29 mouse cellular contexts compared by ENCODE assay signal in genomic region chr1:152253906-152254305, GRCm38 (mm10).
DNase-seq lines count a peak whose midpoint lies in the region; ATAC-seq and TF ChIP-seq lines count a peak whose summit lies in the region.
"Had no signal": no experiment of that assay in that cellular context is flagged by ENCODE, and none has a peak within 500 bp of the region (broad histone marks: within the 10 kb centered on the region; RNA-seq: fewer than 3 reads in every experiment).

No protein-coding gene starts in this region.

- TF ChIP-seq EP300 in lung, postnatal 0 days (IDR thresholded peaks at IDR 0.05) = no peak

- no peak for TF ChIP-seq CTCF in lung, postnatal 0 days (IDR thresholded peaks at IDR 0.05)

- ATAC-seq in activated CD4-positive, CD25-positive, alpha-beta regulatory T cell, adult 4 months = peak; percentile 91
- peak; percentile 84 for ATAC-seq in inflammation-experienced regulatory T-cells, adult 6 months
- ATAC-seq in kidney, embryonic 16.5 days (ENCODE audit: low FRiP score, low TSS enrichment) = no peak
- ATAC-seq in lung, postnatal 0 days = no peak
- ATAC-seq: intestine, embryonic 15.5 days; liver, postnatal 0 days had no signal

- H3K4me3 ChIP-seq in kidney, embryonic 16.5 days (ENCODE audit: low read length) = no peak overlapping the region
- no peak overlapping the region for H3K4me3 ChIP-seq in lung, postnatal 0 days (ENCODE audit: low read depth, low read length)
- H3K4me3 ChIP-seq: embryonic facial prominence, embryonic 13.5 days; erythroblast, embryonic 14.5 days; forebrain, embryonic 12.5 days; heart, embryonic 12.5 days; intestine, embryonic 15.5 days; limb, embryonic 12.5 days; midbrain, embryonic 13.5 days; neural tube, embryonic 12.5 days; stomach, embryonic 15.5 days had no signal

- no peak overlapping the region for H3K27ac ChIP-seq in kidney, embryonic 16.5 days (ENCODE audit: low read length)
- no peak overlapping the region for H3K27ac ChIP-seq in lung, postnatal 0 days (ENCODE audit: low read length)
- H3K27ac ChIP-seq: embryonic facial prominence, embryonic 13.5 days; forebrain, embryonic 12.5 days; hindbrain, embryonic 14.5 days; intestine, embryonic 15.5 days; limb, embryonic 12.5 days; midbrain, embryonic 13.5 days; neural tube, embryonic 12.5 days; stomach, embryonic 15.5 days had no signal

- peak; percentile 10 for DNase-seq in thymus, postnatal 0 days (ENCODE audit: low spot score)
- DNase-seq in thymus, postnatal 25 days = no peak
- DNase-seq in splenic B cell, adult 2 months (ENCODE audit: low read depth, low spot score) = peak; percentile 29
- no peak for DNase-seq in ovary, postnatal 14 days (ENCODE audit: low spot score)
- DNase-seq in lung, postnatal 0 days (ENCODE audit: low spot score) = no peak
- DNase-seq: adrenal gland, adult 8-10 months; cerebellum, adult 9-11 months; heart, postnatal 10 days; kidney, adult 9 months; kidney, postnatal 25 days; liver, postnatal 0 days; lung, postnatal 10 days; right cerebral cortex, adult 18-20 months; right cerebral cortex, postnatal 4 days; thymus, adult 18-20 months had no signal

- H3K4me1 ChIP-seq in kidney, embryonic 16.5 days (ENCODE audit: insufficient read depth, low read length) = no peaks in the 10 kb centered on the region
- H3K4me1 ChIP-seq in lung, postnatal 0 days (ENCODE audit: insufficient read depth, low read depth, low read length) = no peaks in the 10 kb centered on the region
- H3K4me1 ChIP-seq: heart, embryonic 12.5 days; intestine, embryonic 15.5 days; limb, embryonic 12.5 days; stomach, embryonic 15.5 days had no signal

- no peaks in the 10 kb centered on the region for H3K27me3 ChIP-seq in splenic B cell, adult 2 months (ENCODE audit: control insufficient read depth, insufficient read depth, low read length, poor library complexity, severe bottlenecking)
- H3K27me3 ChIP-seq in kidney, embryonic 16.5 days (ENCODE audit: insufficient read depth, low read length) = no peaks in the 10 kb centered on the region
- no peaks in the 10 kb centered on the region for H3K27me3 ChIP-seq in lung, postnatal 0 days (replicated peaks; ENCODE audit: insufficient read depth, low read length)
- H3K27me3 ChIP-seq: embryonic facial prominence, embryonic 13.5 days; forebrain, embryonic 12.5 days; intestine, embryonic 15.5 days; limb, embryonic 12.5 days; midbrain, embryonic 13.5 days; neural tube, embryonic 12.5 days; stomach, embryonic 15.5 days had no signal

- no peak overlapping the region for H3K9ac ChIP-seq in kidney, embryonic 16.5 days (replicated peaks; ENCODE audit: low read length)
- H3K9ac ChIP-seq in lung, postnatal 0 days (replicated peaks; ENCODE audit: low read depth) = no peak overlapping the region
- H3K9ac ChIP-seq: embryonic facial prominence, embryonic 13.5 days; forebrain, embryonic 12.5 days; heart, embryonic 12.5 days; hindbrain, embryonic 14.5 days; intestine, embryonic 15.5 days; limb, embryonic 12.5 days; liver, postnatal 0 days; midbrain, embryonic 13.5 days; neural tube, embryonic 12.5 days; stomach, embryonic 15.5 days had no signal

- no peaks in the 10 kb centered on the region for H3K36me3 ChIP-seq in splenic B cell, adult 2 months (ENCODE audit: control insufficient read depth, insufficient read depth, low read length, poor library complexity, severe bottlenecking)
- H3K36me3 ChIP-seq in kidney, embryonic 16.5 days (ENCODE audit: insufficient read depth, low read length) = no peaks in the 10 kb centered on the region
- H3K36me3 ChIP-seq in lung, postnatal 0 days (ENCODE audit: insufficient read depth, low read length) = no peaks in the 10 kb centered on the region
- H3K36me3 ChIP-seq: embryonic facial prominence, embryonic 13.5 days; forebrain, embryonic 12.5 days; heart, embryonic 12.5 days; intestine, embryonic 15.5 days; limb, embryonic 12.5 days; midbrain, embryonic 13.5 days; neural tube, embryonic 12.5 days; stomach, embryonic 15.5 days had no signal

- WGBS in kidney, embryonic 16.5 days = 65% methylated on average over 4 of the region's 4 CpGs
- WGBS in lung, postnatal 0 days = 62% methylated on average over 4 of the region's 4 CpGs

- 0 out of 2 replicates have a peak, but pooled peaks cover 2% of the 10 kb centered on the region for H3K9me3 ChIP-seq in kidney, embryonic 16.5 days (ENCODE audit: low read length)
- H3K9me3 ChIP-seq in lung, postnatal 0 days (ENCODE audit: low read length) = no peaks in the 10 kb centered on the region
- H3K9me3 ChIP-seq: embryonic facial prominence, embryonic 13.5 days; forebrain, embryonic 12.5 days; heart, embryonic 12.5 days; intestine, embryonic 15.5 days; midbrain, embryonic 13.5 days; neural tube, embryonic 12.5 days; stomach, embryonic 15.5 days had no signal

- H3K4me2 ChIP-seq in kidney, embryonic 16.5 days (replicated peaks; ENCODE audit: low read depth, low read length) = no peak overlapping the region
- no peak overlapping the region for H3K4me2 ChIP-seq in lung, postnatal 0 days (replicated peaks; ENCODE audit: low read depth, low read length)
- H3K4me2 ChIP-seq: embryonic facial prominence, embryonic 13.5 days; forebrain, embryonic 12.5 days; heart, embryonic 12.5 days; hindbrain, embryonic 14.5 days; intestine, embryonic 15.5 days; limb, embryonic 12.5 days; liver, embryonic 11.5 days; midbrain, embryonic 13.5 days; neural tube, embryonic 12.5 days; stomach, embryonic 15.5 days had no signal

Comparison
In these comparisons a context has a peak if more than half of its experiments do, and no peak if none do; other contexts are left out.
1. DNase-seq: peak in thymus, postnatal 0 days (single experiment) and splenic B cell, adult 2 months (single experiment); none in thymus, postnatal 25 days (single experiment), ovary, postnatal 14 days (single experiment) and lung, postnatal 0 days (single experiment).
2. ATAC-seq: peak in activated CD4-positive, CD25-positive, alpha-beta regulatory T cell, adult 4 months (single experiment) and inflammation-experienced regulatory T-cells, adult 6 months (single experiment); none in kidney, embryonic 16.5 days (single experiment) and lung, postnatal 0 days (single experiment).